28 mouse cellular contexts compared by ENCODE assay signal in genomic region chr1:151630251-151630628, GRCm38 (mm10). TPM values are rescaled to one million over a fixed set of nuclear protein-coding genes. Genes with fewer than 3 reads are reported as not detected.
DNase-seq lines count a peak whose midpoint lies in the region; ATAC-seq and TF ChIP-seq lines count a peak whose summit lies in the region.
"Had no signal": no experiment of that assay in that cellular context is flagged by ENCODE, and none has a peak within 500 bp of the region (broad histone marks: within the 10 kb centered on the region; RNA-seq: fewer than 3 reads in every experiment).

No protein-coding gene starts in this region.

- no peak for DNase-seq in hindbrain, embryonic 11.5 days (ENCODE audit: low spot score)
- DNase-seq in hindbrain, embryonic 10.5 days (ENCODE audit: low spot score) = no peak
- DNase-seq in brain, embryonic 14.5 days (ENCODE audit: low read depth) = peak; percentile 61
- DNase-seq in hindbrain, embryonic 14.5 days (ENCODE audit: low spot score) = peak; percentile 33
- no peak for DNase-seq in left cerebral cortex, postnatal 10 days (ENCODE audit: extremely low spot score in 1 of 2, low spot score in 2 of 2)
- no peak for DNase-seq in left cerebral cortex, adult 18-20 months (ENCODE audit: low spot score in 2 of 2)
- DNase-seq: cerebellum, adult 11-12 months; cerebellum, postnatal 10 days; gastrocnemius, postnatal 25 days; heart, postnatal 4 days; kidney, adult 18-20 months; kidney, postnatal 25 days; left cerebral cortex, postnatal 4 days; liver, postnatal 0 days; right cerebral cortex, adult 18-20 months; thymus, adult 18-20 months; thymus, postnatal 25 days had no signal

- no peak for TF ChIP-seq POLR2A in brain, embryonic 14.5 days (IDR thresholded peaks at IDR 0.05; ENCODE audit: borderline replicate concordance, extremely low read depth, insufficient read depth, insufficient read length, poor library complexity, severe bottlenecking)

- no peak overlapping the region for H3K9ac ChIP-seq in hindbrain, embryonic 11.5 days (ENCODE audit: low read depth, low read length)
- no peak overlapping the region for H3K9ac ChIP-seq in hindbrain, embryonic 14.5 days
- no peak overlapping the region for H3K9ac ChIP-seq in neural tube, embryonic 14.5 days (replicated peaks; ENCODE audit: low read depth, low read length)
- H3K9ac ChIP-seq: embryonic facial prominence, embryonic 15.5 days; heart, embryonic 12.5 days; kidney, embryonic 15.5 days; liver, embryonic 12.5 days; liver, postnatal 0 days; midbrain, embryonic 12.5 days had no signal

- no peaks in the 10 kb centered on the region for H3K4me1 ChIP-seq in hindbrain, embryonic 11.5 days (replicated peaks; ENCODE audit: control insufficient read depth, insufficient read depth, low read length)
- no peaks in the 10 kb centered on the region for H3K4me1 ChIP-seq in hindbrain, embryonic 10.5 days (replicated peaks)
- peaks cover 24% of the 10 kb centered on the region for H3K4me1 ChIP-seq in hindbrain, embryonic 14.5 days (replicated peaks; ENCODE audit: control insufficient read depth, insufficient read depth, low read length)
- H3K4me1 ChIP-seq in neural tube, embryonic 14.5 days (ENCODE audit: control insufficient read depth, insufficient read depth, low read length) = peaks cover 4% of the 10 kb centered on the region; the same call in 1 of the 2 replicates
- H3K4me1 ChIP-seq: embryonic facial prominence, embryonic 15.5 days had no signal

- no peak overlapping the region for H3K4me3 ChIP-seq in hindbrain, embryonic 11.5 days (ENCODE audit: low read depth, low read length)
- no peak overlapping the region for H3K4me3 ChIP-seq in hindbrain, embryonic 10.5 days
- H3K4me3 ChIP-seq in hindbrain, embryonic 14.5 days (replicated peaks; ENCODE audit: low read length) = no peak overlapping the region
- H3K4me3 ChIP-seq in neural tube, embryonic 14.5 days (ENCODE audit: low read depth, low read length) = no peak overlapping the region
- H3K4me3 ChIP-seq: embryonic facial prominence, embryonic 15.5 days; heart, embryonic 12.5 days; kidney, embryonic 15.5 days; left cerebral cortex, adult 2 months; liver, embryonic 12.5 days; midbrain, embryonic 12.5 days; myocyte had no signal

- no peak overlapping the region for H3K27ac ChIP-seq in hindbrain, embryonic 11.5 days (ENCODE audit: low read depth, low read length)
- no peak overlapping the region for H3K27ac ChIP-seq in hindbrain, embryonic 10.5 days
- H3K27ac ChIP-seq in hindbrain, embryonic 14.5 days = peak overlapping the region; percentile 62; the same call in 1 of the 2 replicates
- no peak overlapping the region for H3K27ac ChIP-seq in neural tube, embryonic 14.5 days (ENCODE audit: low read depth, low read length)
- H3K27ac ChIP-seq: embryonic facial prominence, embryonic 15.5 days; kidney, embryonic 15.5 days; left cerebral cortex, adult 2 months; liver, embryonic 12.5 days; midbrain, embryonic 12.5 days; stomach, postnatal 0 days had no signal

- intact Hi-C loops in left cerebral cortex, postnatal 10 days (cut with DNase I) = no loop called here

- no peaks in the 10 kb centered on the region for H3K9me3 ChIP-seq in hindbrain, embryonic 11.5 days (ENCODE audit: control insufficient read depth, low read length)
- no peaks in the 10 kb centered on the region; the same call in 1 of the 2 replicates for H3K9me3 ChIP-seq in hindbrain, embryonic 10.5 days
- H3K9me3 ChIP-seq in hindbrain, embryonic 14.5 days (ENCODE audit: control insufficient read depth, low read length) = no peaks in the 10 kb centered on the region
- H3K9me3 ChIP-seq in neural tube, embryonic 14.5 days (ENCODE audit: control insufficient read depth, low read length) = no peaks in the 10 kb centered on the region
- H3K9me3 ChIP-seq: embryonic facial prominence, embryonic 15.5 days; heart, embryonic 12.5 days; kidney, embryonic 15.5 days had no signal

- peak; percentile 13; the same call in 1 of the 2 replicates for ATAC-seq in hindbrain, embryonic 11.5 days (ENCODE audit: low FRiP score)
- peak; percentile 58 for ATAC-seq in hindbrain, embryonic 14.5 days (ENCODE audit: low FRiP score)
- ATAC-seq in neural tube, embryonic 14.5 days (ENCODE audit: low read depth) = peak; percentile 42; the same call in 1 of the 2 replicates
- ATAC-seq: forebrain, embryonic 14.5 days; liver, embryonic 12.5 days; liver, postnatal 0 days; Patski had no signal

- 84% methylated on average over 2 of the region's 2 CpGs for WGBS in hindbrain, embryonic 11.5 days
- 93% methylated on average over 2 of the region's 2 CpGs for WGBS in hindbrain, embryonic 10.5 days
- 53% methylated on average over 2 of the region's 2 CpGs for WGBS in hindbrain, embryonic 14.5 days
- 53% methylated on average over 2 of the region's 2 CpGs for WGBS in neural tube, embryonic 14.5 days

- H3K4me2 ChIP-seq in hindbrain, embryonic 11.5 days (replicated peaks; ENCODE audit: low read depth, low read length) = no peak overlapping the region
- no peak overlapping the region for H3K4me2 ChIP-seq in hindbrain, embryonic 14.5 days (replicated peaks)
- H3K4me2 ChIP-seq in neural tube, embryonic 14.5 days (ENCODE audit: low read depth, low read length) = no peak overlapping the region
- H3K4me2 ChIP-seq: embryonic facial prominence, embryonic 15.5 days; heart, embryonic 12.5 days; kidney, embryonic 15.5 days; liver, embryonic 12.5 days; midbrain, embryonic 12.5 days had no signal

- H3K36me3 ChIP-seq in hindbrain, embryonic 11.5 days (ENCODE audit: control insufficient read depth, insufficient read depth, low read length) = no peaks in the 10 kb centered on the region
- no peaks in the 10 kb centered on the region for H3K36me3 ChIP-seq in hindbrain, embryonic 10.5 days
- H3K36me3 ChIP-seq in hindbrain, embryonic 14.5 days (replicated peaks; ENCODE audit: control insufficient read depth, insufficient read depth) = no peaks in the 10 kb centered on the region
- no peaks in the 10 kb centered on the region for H3K36me3 ChIP-seq in neural tube, embryonic 14.5 days (ENCODE audit: control insufficient read depth, insufficient read depth, low read length)
- H3K36me3 ChIP-seq: embryonic facial prominence, embryonic 15.5 days; heart, embryonic 12.5 days; kidney, embryonic 15.5 days; liver, embryonic 12.5 days; midbrain, embryonic 12.5 days had no signal

- TF ChIP-seq CTCF in brain, embryonic 14.5 days (IDR thresholded peaks at IDR 0.05; ENCODE audit: borderline replicate concordance, extremely low read depth, insufficient read depth, insufficient read length) = no peak

- no peaks in the 10 kb centered on the region for H3K27me3 ChIP-seq in hindbrain, embryonic 11.5 days (ENCODE audit: control insufficient read depth, insufficient read depth, low read length)
- no peaks in the 10 kb centered on the region for H3K27me3 ChIP-seq in hindbrain, embryonic 10.5 days (ENCODE audit: insufficient read depth, poor library complexity, severe bottlenecking)
- no peaks in the 10 kb centered on the region for H3K27me3 ChIP-seq in hindbrain, embryonic 14.5 days (ENCODE audit: control insufficient read depth, insufficient read depth, low read length)
- no peaks in the 10 kb centered on the region for H3K27me3 ChIP-seq in neural tube, embryonic 14.5 days (ENCODE audit: control insufficient read depth, insufficient read depth, low read length)
- H3K27me3 ChIP-seq: embryonic facial prominence, embryonic 15.5 days; heart, embryonic 12.5 days; kidney, embryonic 15.5 days; liver, embryonic 12.5 days; midbrain, embryonic 12.5 days; Patski had no signal

RNA-seq across cellular contexts. Expression of gene Fam129a, which starts 59.3 kb away (rescaled TPM):
- polyA plus RNA-seq in hindbrain, embryonic 11.5 days (2014; fragmentation: Nextera tagmentation; extraction: Ambion mirVana) = 0.60 and 0.93 TPM in 2 replicates
- polyA plus RNA-seq in hindbrain, embryonic 10.5 days (2016; fragmentation: Nextera tagmentation; extraction: Ambion mirVana) = 0.68 and 0.93 TPM in 2 replicates
- polyA plus RNA-seq in brain, embryonic 14.5 days (2012; rRNA removed) = 0.50 and 0.90 TPM in 2 replicates
- 0.90 and 0.99 TPM in 2 replicates for polyA plus RNA-seq in hindbrain, embryonic 14.5 days (2014; fragmentation: Nextera tagmentation; extraction: Ambion mirVana)
- 2.4 and 3.3 TPM in 2 replicates for polyA plus RNA-seq in neural tube, embryonic 14.5 days (2014; fragmentation: Nextera tagmentation; extraction: Ambion mirVana)
- total RNA-seq in left cerebral cortex, postnatal 10 days (2021) = 1 to 10 TPM; 4.8 to 6.1 TPM
- 1 to 10 TPM; 1.4 to 1.5 TPM for total RNA-seq in left cerebral cortex, adult 18-20 months (2021)

Comparison
In these comparisons a context has a peak if more than half of its experiments do, and no peak if none do; other contexts are left out.
1. DNase-seq: peak in brain, embryonic 14.5 days (single experiment) and hindbrain, embryonic 14.5 days (single experiment); none in hindbrain, embryonic 11.5 days (single experiment), hindbrain, embryonic 10.5 days (single experiment), left cerebral cortex, postnatal 10 days (0 of 2) and left cerebral cortex, adult 18-20 months (0 of 2).
2. Peak in every context shown above with its lines, with median percentiles within 50 percentile points of each other: ATAC-seq.